ENCODE assay signal across 14 mouse cellular contexts in genomic region chr1:63898766-63899165, GRCm38 (mm10).
DNase-seq lines count a peak whose midpoint lies in the region.
"Had no signal": no experiment of that assay in that cellular context is flagged by ENCODE, and none has a peak within 500 bp of the region (broad histone marks: within the 10 kb centered on the region; RNA-seq: fewer than 3 reads in every experiment).

No protein-coding gene starts in this region.

- intact Hi-C loops in left cerebral cortex, postnatal 14 days (cut with DNase I): no loop called here
- intact Hi-C loops in left cerebral cortex, postnatal 25 days (cut with DNase I): loop anchor here (5.0 kb wide), 1 partner anchor 131 kb away; the partner anchor contains the start of gene 4933402D24Rik

- DNase-seq in left cerebral cortex, postnatal 14 days (ENCODE audit: low spot score in 2 of 2): peak; percentile 45 to 65
- DNase-seq in left cerebral cortex, adult 11 months (ENCODE audit: low spot score): no peak
- peak; percentile 73 to 78 for DNase-seq in frontal cortex, adult 2 months (ENCODE audit: extremely low spot score in 1 of 2, low spot score in 1 of 2)
- DNase-seq in left cerebral cortex, postnatal 25 days (ENCODE audit: low spot score in 2 of 2): peak; percentile 21 to 90
- peak; percentile 87 for DNase-seq in telencephalon, adult 2 months (ENCODE audit: low read depth, low spot score)
- no peak for DNase-seq in adipocyte (ENCODE audit: low spot score)
- no peak for DNase-seq in kidney, postnatal 25 days
- DNase-seq: adrenal gland, adult 8-10 months; adrenal gland, postnatal 36 days; cerebellum, adult 11-12 months; cerebellum, adult 9-10 months; cerebellum, postnatal 25 days; gastrocnemius, postnatal 14 days; heart, adult 2 months had no signal

Comparison
In these comparisons a context has a peak if more than half of its experiments do, and no peak if none do; other contexts are left out.
1. DNase-seq: peak in left cerebral cortex, postnatal 14 days (2 of 2), frontal cortex, adult 2 months (2 of 2), left cerebral cortex, postnatal 25 days (2 of 2) and telencephalon, adult 2 months (single experiment); none in left cerebral cortex, adult 11 months (single experiment), adipocyte (single experiment) and kidney, postnatal 25 days (0 of 2).